Mouse (Mus musculus) cerebellum, adult 2 months (tissue): ENCODE measurements around the gene Hoxd4. TPM values are rescaled to one million over a fixed set of nuclear protein-coding genes. Genes with fewer than 3 reads are reported as not detected.

Source experiments
- DNase-seq, 2 experiments: peaks; one replicate each; pipeline ENCODE4 v3.0.0; 2021
- H3K27ac ChIP-seq: fragments of 200-500 bp; 2 replicates; pipeline ENCODE4 v1.5.1; 2012; ENCODE audit warnings: low read length, control low read depth, inconsistent platforms; ENCODE audit not compliant: insufficient read depth
- H3K27me3 ChIP-seq: fragments of 200-500 bp; 2 replicates; pipeline ENCODE4 v1.6.1; 2012; ENCODE audit warnings: inconsistent platforms, mild to moderate bottlenecking, low read length, moderate library complexity; ENCODE audit not compliant: control insufficient read depth, insufficient read depth
- H3K4me1 ChIP-seq: fragments of 200-500 bp; 2 replicates; pipeline ENCODE4 v1.6.1; 2011; ENCODE audit warnings: low read length; ENCODE audit not compliant: control insufficient read depth, insufficient read depth
- H3K4me3 ChIP-seq: fragments of 200-500 bp; replicated peaks from 2 replicates; pipeline ENCODE3; 2011; ENCODE audit warnings: mild to moderate bottlenecking, low read depth, low read length, control low read depth; ENCODE audit not compliant: insufficient read depth
- CTCF ChIP-seq: fragments of 200-500 bp; IDR thresholded peaks from 2 replicates; pipeline ENCODE4 v1.5.1; 2011; ENCODE audit warnings: low read depth, mild to moderate bottlenecking, control low read depth, low read length, moderate library complexity, borderline replicate concordance; ENCODE audit not compliant: insufficient read depth
- POLR2A ChIP-seq: fragments of 200-500 bp; IDR thresholded peaks from 2 replicates; pipeline ENCODE4 v1.6.1; 2011; ENCODE audit warnings: low read length, control low read depth, borderline replicate concordance; ENCODE audit not compliant: insufficient read depth
- WGBS: fragments of 180-500 bp; shearing (Covaris S2); methylation state at CpG from one replicate; pipeline ENCODE4 v1.1.7; 2018; 5-methylcytosine and 5-hydroxymethylcytosine counted together
- polyA plus RNA-seq: library from polyadenylated mRNA; depleted of rRNA; stranded (reverse); fragments of >200 nt; gene quantifications from 2 replicates; pipeline ENCODE4 v1.2.3, GENCODE M21; 2012

Hoxd4 gene
- polyA plus RNA-seq, 1 experiment, result 2.8 TPM

DNA sequence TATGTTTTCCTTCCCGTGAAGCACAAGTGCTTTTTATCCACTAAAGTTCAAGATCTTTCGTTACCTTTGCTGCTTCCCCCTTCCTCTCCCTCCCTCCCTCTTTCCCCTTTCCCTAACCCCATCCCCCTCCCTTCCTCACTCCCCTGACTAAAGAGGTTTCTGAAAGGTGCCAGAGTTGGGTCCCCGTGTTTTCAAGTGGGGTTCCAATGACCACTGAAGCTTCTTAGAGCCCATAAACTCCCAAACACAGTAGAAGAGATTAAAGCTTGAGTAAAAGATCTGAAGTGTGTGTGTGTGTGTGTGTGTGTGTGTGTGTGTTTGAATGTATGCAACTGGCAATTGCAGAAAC lies 42.5 kb upstream of the Hoxd4 start:
- Histone ChIP-seq H3K4me1 (no peaks in the 10 kb centered on the region), H3K27me3 (peaks cover 12% of the 10 kb centered on the region; the same call in 1 of the 2 replicates), H3K27ac (no peak overlapping the region), H3K4me3 (no peak overlapping the region)
- no peak for TF ChIP-seq POLR2A
- TF ChIP-seq CTCF, result no peak
- WGBS, result 3% methylated on average over 3 of the region's 3 CpGs
- DNase-seq, result no peak

DNA sequence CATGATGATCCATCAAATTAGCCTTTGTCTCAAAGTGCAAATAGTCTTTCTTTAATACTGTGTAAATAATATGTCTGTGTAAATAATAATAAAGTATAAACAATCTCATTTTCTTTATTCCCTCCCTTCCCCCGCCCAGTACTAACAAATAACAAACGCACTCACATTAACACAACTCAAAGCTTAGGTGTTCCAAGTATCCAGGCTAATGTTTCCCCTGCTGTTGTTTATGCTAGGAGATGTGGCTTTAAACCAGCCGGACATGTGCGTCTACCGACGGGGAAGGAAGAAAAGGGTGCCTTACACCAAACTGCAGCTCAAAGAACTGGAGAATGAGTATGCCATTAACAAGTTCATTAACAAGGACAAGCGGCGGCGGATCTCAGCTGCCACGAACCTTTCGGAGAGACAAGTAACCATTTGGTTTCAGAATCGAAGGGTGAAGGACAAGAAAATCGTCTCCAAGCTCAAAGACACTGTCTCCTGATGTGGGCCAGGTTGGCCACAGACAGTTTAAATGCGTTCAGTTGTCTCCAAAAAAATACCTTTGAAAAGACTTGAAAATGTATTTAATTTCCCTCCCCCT lies 42.0 kb upstream of the Hoxd4 start:
- no peaks in the 10 kb centered on the region for H3K4me1 ChIP-seq
- no peak for DNase-seq
- H3K4me3 ChIP-seq, result no peak overlapping the region
- WGBS, result 4% methylated on average over 14 of the region's 14 CpGs
- no peak overlapping the region for H3K27ac ChIP-seq
- TF ChIP-seq POLR2A (no peak), CTCF (no peak)
- peaks cover 12% of the 10 kb centered on the region; the same call in 1 of the 2 replicates for H3K27me3 ChIP-seq

DNA sequence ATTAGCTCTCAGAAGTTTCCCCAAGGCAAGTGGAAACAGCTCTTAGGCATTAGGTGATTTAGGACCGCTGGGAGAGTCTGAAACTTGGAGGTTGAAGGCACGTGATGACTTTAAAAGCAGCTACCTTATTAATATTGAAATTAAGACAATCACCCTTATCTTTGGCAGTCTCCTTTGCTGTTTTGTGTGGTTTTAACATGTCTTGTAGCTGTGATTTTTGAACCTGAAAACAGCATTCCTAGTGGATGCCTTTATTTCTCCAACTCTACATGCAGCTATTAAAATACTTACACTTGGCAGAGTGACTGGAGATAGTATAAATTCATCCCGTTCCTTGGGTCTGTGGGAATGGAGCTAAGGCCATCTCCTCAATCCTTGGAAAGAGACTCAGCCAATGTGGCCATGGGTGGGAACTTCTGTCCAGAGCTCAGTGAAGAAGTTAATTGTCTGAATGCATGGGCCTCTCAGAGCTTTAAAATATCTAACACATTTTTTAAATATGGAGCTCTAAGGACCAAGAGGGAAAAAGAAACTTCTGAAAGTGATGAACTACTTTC lies 41.0 kb upstream of the Hoxd4 start:
- Histone ChIP-seq H3K27me3 (peaks cover 12% of the 10 kb centered on the region; the same call in 1 of the 2 replicates), H3K4me3 (no peak overlapping the region), H3K4me1 (no peaks in the 10 kb centered on the region), H3K27ac (no peak overlapping the region)
- whole genome bisulfite sequencing, result 6% methylated on average over 3 of the region's 3 CpGs
- no peak for DNase-seq
- no peak for TF ChIP-seq CTCF
- TF ChIP-seq POLR2A, result no peak

DNA sequence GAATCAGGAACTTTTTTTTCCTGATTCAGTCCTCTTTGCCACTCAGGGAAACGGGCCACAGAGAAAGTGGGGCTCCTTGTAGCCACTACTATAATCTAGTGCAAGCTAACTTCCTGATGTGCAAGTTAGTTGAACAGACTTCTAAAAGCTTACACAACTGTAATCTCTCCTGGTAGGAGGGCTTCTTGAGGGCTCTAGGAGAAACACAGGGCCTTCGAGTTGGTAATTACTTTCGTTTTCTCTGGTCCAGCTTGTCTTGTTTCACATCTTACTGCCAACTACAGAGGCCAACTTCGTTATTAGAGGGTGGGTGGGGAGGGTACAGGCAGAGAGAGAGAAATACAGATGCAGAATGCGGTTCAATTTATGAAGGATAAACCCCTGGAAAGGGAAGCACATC lies 39.9 kb upstream of the Hoxd4 start:
- no peak for DNase-seq
- no peaks in the 10 kb centered on the region for H3K4me1 ChIP-seq
- no peak overlapping the region for H3K27ac ChIP-seq
- no peak overlapping the region for H3K4me3 ChIP-seq
- peaks cover 14% of the 10 kb centered on the region; the same call in 1 of the 2 replicates for H3K27me3 ChIP-seq
- TF ChIP-seq CTCF (no peak), POLR2A (no peak)
- WGBS, result 28% methylated on average over 5 of the region's 5 CpGs

DNA sequence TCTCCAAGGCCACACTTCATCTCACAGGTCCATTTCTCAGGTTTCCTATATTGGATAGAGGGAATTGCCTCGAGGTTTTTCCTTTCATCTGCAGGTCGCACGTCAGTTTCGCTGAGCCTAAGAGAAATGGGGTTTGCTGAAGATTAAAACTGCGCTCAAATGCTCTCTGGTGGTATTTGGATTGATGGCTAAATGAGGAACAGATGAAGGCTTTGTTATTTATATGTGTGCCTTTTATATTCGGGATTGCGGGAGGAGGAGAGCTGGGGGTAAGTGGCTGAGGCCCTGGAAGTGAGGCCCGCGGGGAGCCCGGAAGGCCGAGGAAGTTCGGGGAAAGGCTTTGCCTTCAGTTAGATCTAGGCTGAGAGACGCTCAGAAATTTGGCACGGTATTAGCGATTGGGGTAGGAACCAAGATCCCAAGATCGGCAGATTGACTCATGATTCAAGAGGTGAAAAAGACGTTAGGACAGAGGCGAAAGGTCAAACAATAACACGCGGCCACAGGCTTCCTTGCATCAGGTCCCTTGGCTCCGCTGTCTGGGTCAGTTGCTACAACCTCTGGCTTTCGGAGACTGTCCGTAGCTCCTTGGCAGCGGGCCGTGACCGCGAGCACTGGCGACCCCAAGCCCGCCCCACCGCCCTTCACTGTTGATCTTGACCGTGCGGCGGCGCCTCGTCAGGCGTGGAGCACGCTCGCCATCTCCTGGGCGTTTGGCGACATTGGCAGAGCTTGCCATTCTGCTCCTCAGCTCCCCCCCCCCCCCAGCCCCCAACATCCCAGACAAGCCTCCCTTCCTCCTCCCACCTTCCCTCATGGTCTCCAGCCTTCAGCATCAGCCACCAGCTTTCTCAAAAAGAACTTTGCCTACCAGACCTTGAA lies 39.0 kb upstream of the Hoxd4 start:
- no peak overlapping the region for H3K27ac ChIP-seq
- no peak overlapping the region for H3K4me3 ChIP-seq
- TF ChIP-seq POLR2A (no peak), CTCF (peak; percentile 64)
- no peaks in the 10 kb centered on the region for H3K4me1 ChIP-seq
- 7% methylated on average over 40 of the region's 40 CpGs for WGBS
- peaks cover 10% of the 10 kb centered on the region; the same call in 1 of the 2 replicates for H3K27me3 ChIP-seq
- peak; percentile 34 to 55 for DNase-seq

DNA sequence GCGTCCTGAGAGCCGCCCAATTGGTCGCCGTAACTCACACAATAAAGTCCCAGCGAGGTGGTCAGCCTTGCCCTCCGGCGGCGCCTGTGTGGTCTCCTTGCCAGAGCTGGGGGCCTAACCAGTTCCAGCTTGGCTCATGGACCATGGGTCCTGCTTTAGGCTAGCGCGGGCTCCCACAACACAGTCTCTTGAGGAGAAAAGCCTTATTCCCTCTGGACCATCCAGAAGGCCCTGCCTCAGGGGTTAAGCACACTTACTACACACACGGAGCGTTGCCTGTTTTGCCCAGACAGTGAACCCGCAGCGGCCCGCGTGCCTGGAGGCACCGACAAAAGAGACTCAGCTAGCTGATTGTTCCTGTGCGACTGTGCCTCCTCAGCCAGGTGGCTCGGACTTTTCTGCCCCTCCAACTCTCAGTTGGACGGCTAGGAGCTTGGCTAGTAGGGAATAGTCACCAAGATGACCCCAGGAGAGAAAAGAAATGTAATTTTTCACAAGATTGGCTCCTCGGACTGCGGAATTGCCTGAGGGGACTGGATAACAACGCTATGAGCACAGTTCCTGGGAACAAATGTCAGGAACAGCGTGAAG lies 37.8 kb upstream of the Hoxd4 start:
- TF ChIP-seq POLR2A (no peak), CTCF (no peak)
- H3K27ac ChIP-seq, result no peak overlapping the region
- no peak overlapping the region for H3K4me3 ChIP-seq
- H3K4me1 ChIP-seq, result no peaks in the 10 kb centered on the region
- peaks cover 9% of the 10 kb centered on the region; the same call in 1 of the 2 replicates for H3K27me3 ChIP-seq
- 2% methylated on average over 24 of the region's 24 CpGs for WGBS
- no peak for DNase-seq

DNA sequence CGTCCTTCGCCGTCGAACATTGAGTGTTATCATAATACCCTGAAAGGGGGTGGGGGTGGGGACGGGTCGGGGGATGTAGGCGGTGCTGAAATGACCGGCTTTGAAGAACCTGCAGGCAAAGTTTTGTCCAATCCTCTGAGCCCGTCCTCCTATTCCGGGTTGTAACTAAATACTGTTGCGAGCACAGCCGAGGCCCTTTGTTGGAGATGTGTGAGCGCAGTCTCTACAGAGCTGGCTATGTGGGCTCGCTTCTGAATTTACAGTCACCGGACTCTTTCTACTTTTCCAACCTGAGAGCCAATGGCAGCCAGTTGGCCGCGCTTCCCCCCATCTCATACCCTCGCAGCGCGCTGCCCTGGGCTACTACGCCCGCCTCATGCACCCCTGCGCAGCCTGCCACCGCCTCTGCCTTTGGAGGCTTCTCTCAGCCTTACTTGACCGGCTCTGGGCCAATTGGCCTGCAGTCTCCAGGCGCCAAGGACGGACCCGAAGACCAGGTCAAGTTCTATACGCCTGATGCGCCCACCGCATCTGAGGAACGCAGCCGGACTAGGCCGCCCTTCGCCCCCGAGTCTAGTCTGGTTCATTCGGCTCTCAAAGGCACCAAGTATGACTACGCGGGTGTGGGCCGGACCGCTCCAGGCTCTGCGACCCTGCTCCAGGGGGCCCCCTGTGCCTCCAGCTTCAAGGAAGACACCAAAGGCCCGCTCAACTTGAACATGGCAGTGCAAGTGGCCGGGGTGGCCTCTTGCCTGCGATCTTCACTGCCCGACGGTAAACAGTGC lies 36.7 kb upstream of the Hoxd4 start, which contains the start of gene Hoxd12:
TSS of gene Hoxd12 (plus strand) at position 133 of the 785 bp plus-strand sequence.
- H3K27ac ChIP-seq, result no peak within 1 kb of the TSS
- H3K27me3 ChIP-seq, result peaks cover 6% of the 10 kb centered on the region; the same call in 1 of the 2 replicates
- no peaks in the 10 kb centered on the region for H3K4me1 ChIP-seq
- WGBS, result 4% methylated on average over 47 of the region's 47 CpGs
- no peak within 1 kb of the TSS for H3K4me3 ChIP-seq
- DNase-seq, result no peak
- TF ChIP-seq CTCF, result no peak
- no peak for TF ChIP-seq POLR2A
